Mouse (Mus musculus): ENCODE data around the gene Npr2. TPM values are rescaled to one million over a fixed set of nuclear protein-coding genes. Genes with fewer than 3 reads are reported as not detected.

Npr2 gene
- polyA plus RNA-seq (2012; rRNA removed), result 69.8 and 78.3 TPM in 2 replicates

GRCm38 (mm10) chr4:43631046-43631955 is at the start of gene Npr2:
Gene Npr2, plus strand, starts transcription at chr4:43631935.

GRCm38 (mm10) chr4:43584444-43585416 is 47.0 kb upstream of the Npr2 start, which contains the start of gene Msmp:
Gene Msmp, minus strand, starts transcription at chr4:43584494.

GRCm38 (mm10) chr4:43653161-43654015 is 21.7 kb downstream of the Npr2 start, which contains the start of gene Spag8:
Gene Spag8, minus strand, starts transcription at chr4:43653594.

GRCm38 (mm10) chr4:43656339-43657109 is 24.8 kb downstream of the Npr2 start, which contains the start of gene Hint2:
Gene Hint2, minus strand, starts transcription at chr4:43656466.

GRCm38 (mm10) chr4:43668782-43669427 is 37.2 kb downstream of the Npr2 start, which contains the start of the genes Tmem8b and Fam221b:
Gene Tmem8b, plus strand, starts transcription at chr4:43668971.
Gene Fam221b, minus strand, starts transcription at chr4:43669145.

GRCm38 (mm10) chr4:43700707-43701106 is 69.0 kb downstream of the Npr2 start, which contains the start of gene Olfr70:
Gene Olfr70, minus strand, starts transcription at chr4:43700807.

Other genes with a start within 250 kb of the Npr2 start
- 59.6 and 67.4 TPM in 2 replicates for gene Rusc2, start 250.0 kb upstream of the Npr2 start, polyA plus RNA-seq (2012; rRNA removed)
- gene Fam166b, start 202.8 kb upstream of the Npr2 start, polyA plus RNA-seq (2012; rRNA removed), result 0.92 and 1.1 TPM in 2 replicates
- gene Tesk1, start 190.0 kb upstream of the Npr2 start, polyA plus RNA-seq (2012; rRNA removed), result 75.3 and 75.5 TPM in 2 replicates
- gene Cd72, start 177.3 kb upstream of the Npr2 start, polyA plus RNA-seq (2012; rRNA removed), result 0.20 and 0.59 TPM in 2 replicates
- not detected in 2 replicates for gene Sit1, start 148.2 kb upstream of the Npr2 start, polyA plus RNA-seq (2012; rRNA removed)
- gene Ccdc107, start 139.0 kb upstream of the Npr2 start, polyA plus RNA-seq (2012; rRNA removed), result 76.4 and 104 TPM in 2 replicates
- gene Arhgef39, start 132.2 kb upstream of the Npr2 start, polyA plus RNA-seq (2012; rRNA removed), result 33.3 and 39.5 TPM in 2 replicates
- 0.50 and 0.79 TPM in 2 replicates for gene Car9, start 125.0 kb upstream of the Npr2 start, polyA plus RNA-seq (2012; rRNA removed)
- 15.7 and 78.5 TPM in 2 replicates for gene Tpm2, start 108.2 kb upstream of the Npr2 start, polyA plus RNA-seq (2012; rRNA removed)
- 52.6 and 54.6 TPM in 2 replicates for gene Creb3, start 69.6 kb upstream of the Npr2 start, polyA plus RNA-seq (2012; rRNA removed)
- 54.6 and 60.2 TPM in 2 replicates for gene Tln1, start 69.2 kb upstream of the Npr2 start, polyA plus RNA-seq (2012; rRNA removed)
- 55.7 and 57.0 TPM in 2 replicates for gene Rgp1, start 53.2 kb upstream of the Npr2 start, polyA plus RNA-seq (2012; rRNA removed)
- gene Gba2, start 53.1 kb upstream of the Npr2 start, polyA plus RNA-seq (2012; rRNA removed), result 82.9 and 90.4 TPM in 2 replicates
- gene Msmp, start 47.4 kb upstream of the Npr2 start, polyA plus RNA-seq (2012; rRNA removed), result not detected in 2 replicates
- gene Spag8, start 21.7 kb downstream of the Npr2 start, polyA plus RNA-seq (2012; rRNA removed), result 6.6 and 7.9 TPM in 2 replicates
- 56.9 and 57.8 TPM in 2 replicates for gene Hint2, start 24.5 kb downstream of the Npr2 start, polyA plus RNA-seq (2012; rRNA removed)
- 23.4 and 26.5 TPM in 2 replicates for gene Tmem8b, start 37.0 kb downstream of the Npr2 start, polyA plus RNA-seq (2012; rRNA removed)
- 0.30 and 0.37 TPM in 2 replicates for gene Fam221b, start 37.2 kb downstream of the Npr2 start, polyA plus RNA-seq (2012; rRNA removed)
- not detected in 2 replicates for gene Olfr70, start 68.9 kb downstream of the Npr2 start, polyA plus RNA-seq (2012; rRNA removed)
- gene Olfr71, start 78.3 kb downstream of the Npr2 start, polyA plus RNA-seq (2012; rRNA removed), result not detected in 2 replicates
- gene Hrct1, start 95.3 kb downstream of the Npr2 start, polyA plus RNA-seq (2012; rRNA removed), result 0.37 and 0.76 TPM in 2 replicates
- gene Spaar, start 98.1 kb downstream of the Npr2 start, polyA plus RNA-seq (2012; rRNA removed), result 0.09 and 0.16 TPM in 2 replicates
- gene Olfr159, start 139.1 kb downstream of the Npr2 start, polyA plus RNA-seq (2012; rRNA removed), result not detected in 2 replicates
- not detected in 2 replicates for gene Olfr156, start 192.0 kb downstream of the Npr2 start, polyA plus RNA-seq (2012; rRNA removed)
- gene Olfr157, start 208.3 kb downstream of the Npr2 start, polyA plus RNA-seq (2012; rRNA removed), result not detected in 2 replicates
- gene Olfr155, start 219.6 kb downstream of the Npr2 start, polyA plus RNA-seq (2012; rRNA removed), result not detected in 2 replicates
- 17.9 and 28.9 TPM in 2 replicates for gene Reck, start 243.6 kb downstream of the Npr2 start, polyA plus RNA-seq (2012; rRNA removed)

Data from central nervous system, embryonic 14 days (tissue).